Mouse (Mus musculus) intestine, embryonic 16.5 days (tissue): ENCODE measurements at regions not wholly inside any gene's neighbourhood (a gene's known extent, or its start where the extent isn't known, plus 50 kb on each side); places are given as distances from the start of the nearest gene placed in this dataset.
"Not testable (repeated sequence)": the region's sequence is repeated elsewhere in the genome, so short reads cannot be mapped to it uniquely, and the experiment has no call there.

ENCODE experiments used
- ATAC-seq: fragments of 200-750 bp; cut with Nextera tagmentation; 2 replicates; pipeline ENCODE4 v1.8.0; 2017; ENCODE audit warnings: moderate TSS enrichment, moderate library complexity
- H3K27ac ChIP-seq: fragments of 300-500 bp; sonication (generic); 2 replicates; pipeline ENCODE4 v1.5.1; 2014; ENCODE audit warnings: mild to moderate bottlenecking, low read length
- H3K27me3 ChIP-seq: fragments of 300-500 bp; sonication (generic); replicated peaks from 2 replicates; pipeline ENCODE4 v1.6.1; 2014; ENCODE audit warnings: low read length, control low read depth, mixed read lengths; ENCODE audit not compliant: control insufficient read depth, insufficient read depth
- H3K36me3 ChIP-seq: fragments of 300-500 bp; sonication (generic); 2 replicates; pipeline ENCODE4 v1.6.1; 2014; ENCODE audit warnings: low read length, control low read depth; ENCODE audit not compliant: control insufficient read depth, insufficient read depth
- H3K4me1 ChIP-seq: fragments of 300-500 bp; sonication (generic); 2 replicates; pipeline ENCODE4 v1.6.1; 2014; ENCODE audit warnings: low read length, control low read depth, mixed read lengths; ENCODE audit not compliant: control insufficient read depth, insufficient read depth
- H3K4me2 ChIP-seq: fragments of 300-500 bp; sonication (generic); 2 replicates; pipeline ENCODE4 v1.6.1; 2014; ENCODE audit warnings: low read depth, low read length, control low read depth
- H3K4me3 ChIP-seq: fragments of 300-500 bp; sonication (generic); 2 replicates; pipeline ENCODE4 v1.5.1; 2014; ENCODE audit warnings: mild to moderate bottlenecking, low read length
- H3K9ac ChIP-seq: fragments of 300-500 bp; sonication (generic); 2 replicates; pipeline ENCODE4 v1.6.1; 2014; ENCODE audit warnings: low read depth, low read length
- H3K9me3 ChIP-seq: fragments of 300-500 bp; sonication (generic); 2 replicates; pipeline ENCODE4 v1.6.1; 2016; ENCODE audit warnings: low read length, control low read depth; ENCODE audit not compliant: control insufficient read depth
- WGBS: fragments of 180-500 bp; shearing (Covaris S2); extraction: QIAGEN DNeasy Blood & Tissue Kit; methylation state at CpG from one replicate; pipeline ENCODE4 v1.1.7; 2014; 5-methylcytosine and 5-hydroxymethylcytosine counted together

- H3K27me3 ChIP-seq, H3K9me3 ChIP-seq, H3K4me3 ChIP-seq, H3K9ac ChIP-seq, H3K36me3 ChIP-seq, H3K27ac ChIP-seq, H3K4me2 ChIP-seq, H3K4me1 ChIP-seq, ATAC-seq: not testable (repeated sequence)
- 93% methylated on average over 4 of the region's 4 CpGs for WGBS
These were observed 624.8 kb upstream of the Nr2f1 start for GRCm38 (mm10) chr13:78824357-78824756.

GRCm38 (mm10) chr13:78809656-78810055 lies 610.1 kb upstream of the Nr2f1 start:
- no peak overlapping the region for H3K4me2 ChIP-seq
- WGBS = 58% methylated on average over 2 of the region's 2 CpGs
- H3K9ac ChIP-seq = no peak overlapping the region
- H3K4me3 ChIP-seq = no peak overlapping the region
- ATAC-seq = 0 out of 2 replicates have a peak, but pooled peaks have one; percentile 42
- H3K36me3 ChIP-seq = no peaks in the 10 kb centered on the region
- H3K9me3 ChIP-seq = no peaks in the 10 kb centered on the region
- no peaks in the 10 kb centered on the region for H3K27me3 ChIP-seq
- H3K4me1 ChIP-seq = no peaks in the 10 kb centered on the region
- no peak overlapping the region for H3K27ac ChIP-seq

GRCm38 (mm10) chr13:78802838-78803124 lies 603.2 kb upstream of the Nr2f1 start:
- Histone ChIP-seq H3K9ac (no peak overlapping the region), H3K27ac (no peak overlapping the region), H3K27me3 (no peaks in the 10 kb centered on the region), H3K4me2 (no peak overlapping the region), H3K4me3 (no peak overlapping the region), H3K9me3 (no peaks in the 10 kb centered on the region), H3K36me3 (no peaks in the 10 kb centered on the region), H3K4me1 (no peaks in the 10 kb centered on the region)
- no peak for ATAC-seq

GRCm38 (mm10) chr13:78802011-78802837 lies 602.7 kb upstream of the Nr2f1 start:
- H3K4me1 ChIP-seq = no peaks in the 10 kb centered on the region
- H3K27me3 ChIP-seq = no peaks in the 10 kb centered on the region
- H3K4me2 ChIP-seq = no peak overlapping the region
- H3K4me3 ChIP-seq = no peak overlapping the region
- 50% methylated on average over 7 of the region's 7 CpGs for WGBS
- H3K9me3 ChIP-seq = no peaks in the 10 kb centered on the region
- no peak for ATAC-seq
- H3K9ac ChIP-seq = no peak overlapping the region
- no peak overlapping the region for H3K27ac ChIP-seq
- H3K36me3 ChIP-seq = no peaks in the 10 kb centered on the region

DNA sequence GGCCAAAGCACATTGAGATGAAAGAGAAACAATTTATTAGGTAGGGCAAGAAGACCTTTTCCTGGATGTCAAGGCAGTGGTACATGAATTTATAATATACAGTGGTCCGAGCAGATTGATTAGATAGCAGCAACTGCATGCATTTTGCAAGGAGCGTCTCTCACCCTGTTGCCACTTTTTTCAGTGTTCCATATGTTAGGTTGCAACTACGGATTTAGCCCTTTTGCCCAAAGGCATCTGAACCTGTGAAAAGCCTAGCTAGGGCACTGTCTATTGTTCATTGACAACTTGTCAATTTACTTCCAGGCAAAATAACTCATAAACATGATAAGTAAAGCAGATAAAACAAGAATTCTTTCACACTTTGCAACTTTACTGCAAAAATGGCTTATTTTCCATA lies 600.1 kb upstream of the Nr2f1 start:
- Histone ChIP-seq H3K4me1 (no peaks in the 10 kb centered on the region), H3K27ac (no peak overlapping the region), H3K4me3 (no peak overlapping the region), H3K36me3 (no peaks in the 10 kb centered on the region), H3K9me3 (no peaks in the 10 kb centered on the region), H3K9ac (no peak overlapping the region), H3K27me3 (no peaks in the 10 kb centered on the region), H3K4me2 (no peak overlapping the region)
- WGBS = 83% methylated on average over 3 of the region's 3 CpGs
- no peak for ATAC-seq

- no peak overlapping the region for H3K4me3 ChIP-seq
- H3K4me2 ChIP-seq = no peak overlapping the region
- H3K4me1 ChIP-seq = no peaks in the 10 kb centered on the region
- no peak for ATAC-seq
- H3K36me3 ChIP-seq = no peaks in the 10 kb centered on the region
- H3K9ac ChIP-seq = no peak overlapping the region
- H3K27me3 ChIP-seq = no peaks in the 10 kb centered on the region
- H3K9me3 ChIP-seq = no peaks in the 10 kb centered on the region
- H3K27ac ChIP-seq = no peak overlapping the region
These were observed 595.7 kb upstream of the Nr2f1 start for GRCm38 (mm10) chr13:78795228-78795627.

GRCm38 (mm10) chr13:78784285-78784684 lies 584.7 kb upstream of the Nr2f1 start:
- ATAC-seq = 0 out of 2 replicates have a peak, but pooled peaks have one; percentile 5
- no peak overlapping the region for H3K27ac ChIP-seq
- WGBS = 30% methylated on average over 2 of the region's 2 CpGs
- no peak overlapping the region for H3K4me3 ChIP-seq
- no peak overlapping the region for H3K4me2 ChIP-seq
- H3K9me3 ChIP-seq = no peaks in the 10 kb centered on the region
- H3K36me3 ChIP-seq = no peaks in the 10 kb centered on the region
- H3K4me1 ChIP-seq = no peaks in the 10 kb centered on the region
- no peak overlapping the region for H3K9ac ChIP-seq
- no peaks in the 10 kb centered on the region for H3K27me3 ChIP-seq

DNA sequence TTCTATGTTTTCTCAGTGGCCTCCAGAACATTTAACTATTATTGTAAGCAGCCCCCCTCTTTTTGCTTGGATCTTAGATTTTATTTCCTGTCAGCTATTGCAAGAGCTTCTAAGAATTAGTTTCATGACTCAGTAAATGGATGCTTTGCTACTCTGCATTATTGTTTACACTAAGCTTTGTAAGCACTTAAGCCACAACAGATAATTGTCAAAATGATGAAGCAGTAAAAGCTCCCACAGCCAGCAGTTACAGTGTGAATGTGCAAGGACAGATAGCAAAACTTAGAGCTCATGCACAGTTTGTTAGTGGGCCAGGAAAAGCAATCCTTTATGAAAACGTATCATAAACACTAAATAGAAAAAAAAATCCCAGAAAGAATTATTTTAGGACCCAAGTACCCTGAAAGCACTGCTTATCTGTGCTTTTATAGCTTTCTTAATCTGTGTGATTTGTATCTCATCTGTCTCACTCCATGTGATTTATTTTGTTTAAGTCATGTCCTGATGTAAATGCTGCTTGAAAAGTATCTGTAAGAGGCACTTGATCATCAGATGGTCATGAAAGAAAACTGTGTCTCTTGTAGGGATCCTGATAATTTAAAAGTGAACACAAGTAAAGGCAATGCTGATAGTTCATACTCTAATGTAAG lies 584.2 kb upstream of the Nr2f1 start:
- peak; percentile 53 for ATAC-seq
- H3K9ac ChIP-seq = no peak overlapping the region
- H3K36me3 ChIP-seq = no peaks in the 10 kb centered on the region
- no peaks in the 10 kb centered on the region for H3K4me1 ChIP-seq
- H3K9me3 ChIP-seq = no peaks in the 10 kb centered on the region
- H3K4me2 ChIP-seq = no peak overlapping the region
- no peak overlapping the region for H3K4me3 ChIP-seq
- no peaks in the 10 kb centered on the region for H3K27me3 ChIP-seq
- 25% methylated on average over 1 of the region's 1 CpGs for WGBS
- no peak overlapping the region for H3K27ac ChIP-seq
